Mouse (Mus musculus): ENCODE results near the gene St3gal6. TPM values are rescaled to one million over a fixed set of nuclear protein-coding genes. Genes with fewer than 3 reads are reported as not detected.

The St3gal6 gene
- total and polyA plus RNA-seq, 2 experiments from 2014 or later, result 7.9 to 14.7 TPM

GRCm38 (mm10) chr16:58548042-58548441, 24.0 kb upstream of the St3gal6 start:
- WGBS, result 17% methylated on average over 2 of the region's 2 CpGs
- TF ChIP-seq EP300 (IDR thresholded peaks at IDR 0.05; ENCODE audit: low read depth), result no peak
- no peak for TF ChIP-seq CTCF (IDR thresholded peaks at IDR 0.05; ENCODE audit: low read depth)
- H3K27ac ChIP-seq (ENCODE audit: low read depth), result no peak overlapping the region

GRCm38 (mm10) chr16:58546128-58546527, 22.1 kb upstream of the St3gal6 start:
- WGBS, result 48% methylated on average over 1 of the region's 1 CpGs
- H3K9me3 ChIP-seq (replicated peaks; ENCODE audit: control insufficient read depth, low read length), result no peaks in the 10 kb centered on the region

More at GRCm38 (mm10) chr16:58548042-58548441, 24.0 kb upstream of the St3gal6 start:
- ATAC-seq (ENCODE audit: insufficient read depth, low read depth), result no peak
- H3K4me1 ChIP-seq (ENCODE audit: control insufficient read depth, insufficient read depth), result no peaks in the 10 kb centered on the region
- H3K36me3 ChIP-seq (replicated peaks; ENCODE audit: control insufficient read depth, insufficient read depth, low read length), result no peaks in the 10 kb centered on the region
- H3K27me3 ChIP-seq (ENCODE audit: control insufficient read depth, insufficient read depth, low read length), result no peaks in the 10 kb centered on the region
- no peak overlapping the region for H3K9ac ChIP-seq (replicated peaks; ENCODE audit: low read depth, low read length)
- no peak for DNase-seq (ENCODE audit: low spot score)
- H3K4me3 ChIP-seq (ENCODE audit: low read depth, low read length), result no peak overlapping the region
- H3K4me2 ChIP-seq (ENCODE audit: low read depth, low read length), result no peak overlapping the region
- no peaks in the 10 kb centered on the region for H3K9me3 ChIP-seq (replicated peaks; ENCODE audit: control insufficient read depth, low read length)

DNA sequence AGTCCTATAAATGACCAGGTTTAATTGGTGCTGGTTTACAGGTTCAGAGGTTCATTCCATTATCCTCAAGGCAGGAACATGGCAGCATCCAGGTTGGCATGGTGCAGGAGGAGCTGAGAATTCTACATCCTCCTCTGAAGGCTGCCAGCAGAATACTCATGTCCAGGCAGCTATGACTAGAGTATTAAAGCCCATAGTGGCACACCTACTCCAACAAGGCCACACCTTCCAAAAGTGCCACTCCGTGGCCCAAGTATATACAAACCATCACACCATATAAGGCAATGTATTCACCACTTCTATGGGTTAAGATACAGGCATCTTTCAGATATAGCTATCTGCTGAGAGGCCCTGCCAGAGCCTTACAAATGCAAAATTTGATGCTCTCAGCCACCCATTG, 15.4 kb upstream of the St3gal6 start:
- no peak overlapping the region for H3K4me2 ChIP-seq (ENCODE audit: low read depth, low read length)
- no peaks in the 10 kb centered on the region for H3K9me3 ChIP-seq (replicated peaks; ENCODE audit: control insufficient read depth, low read length)
- H3K27me3 ChIP-seq (ENCODE audit: control insufficient read depth, insufficient read depth, low read length), result no peaks in the 10 kb centered on the region
- TF ChIP-seq CTCF (IDR thresholded peaks at IDR 0.05; ENCODE audit: low read depth) (no peak), EP300 (IDR thresholded peaks at IDR 0.05; ENCODE audit: low read depth) (no peak)
- H3K9ac ChIP-seq (replicated peaks; ENCODE audit: low read depth, low read length), result no peak overlapping the region
- H3K36me3 ChIP-seq (replicated peaks; ENCODE audit: control insufficient read depth, insufficient read depth, low read length), result no peaks in the 10 kb centered on the region
- no peak for DNase-seq (ENCODE audit: low spot score)
- no peak overlapping the region for H3K4me3 ChIP-seq (ENCODE audit: low read depth, low read length)
- H3K27ac ChIP-seq (ENCODE audit: low read depth), result no peak overlapping the region
- H3K4me1 ChIP-seq (ENCODE audit: control insufficient read depth, insufficient read depth), result peaks cover 3% of the 10 kb centered on the region; the same call in 1 of the 2 replicates
- 77% methylated on average over 1 of the region's 1 CpGs for WGBS
- no peak for ATAC-seq (ENCODE audit: insufficient read depth, low read depth)

More at GRCm38 (mm10) chr16:58546128-58546527, 22.1 kb upstream of the St3gal6 start:
- H3K4me3 ChIP-seq (ENCODE audit: low read depth, low read length), result no peak overlapping the region
- 0 out of 2 replicates have a peak, but pooled peaks cover 3% of the 10 kb centered on the region for H3K4me1 ChIP-seq (ENCODE audit: control insufficient read depth, insufficient read depth)
- TF ChIP-seq EP300 (IDR thresholded peaks at IDR 0.05; ENCODE audit: low read depth), result no peak
- TF ChIP-seq CTCF (IDR thresholded peaks at IDR 0.05; ENCODE audit: low read depth), result no peak
- no peak overlapping the region for H3K9ac ChIP-seq (replicated peaks; ENCODE audit: low read depth, low read length)
- H3K36me3 ChIP-seq (replicated peaks; ENCODE audit: control insufficient read depth, insufficient read depth, low read length), result no peaks in the 10 kb centered on the region
- no peak for ATAC-seq (ENCODE audit: insufficient read depth, low read depth)
- no peak overlapping the region for H3K27ac ChIP-seq (ENCODE audit: low read depth)
- no peak overlapping the region for H3K4me2 ChIP-seq (ENCODE audit: low read depth, low read length)
- DNase-seq (ENCODE audit: low spot score), result no peak
- no peaks in the 10 kb centered on the region for H3K27me3 ChIP-seq (ENCODE audit: control insufficient read depth, insufficient read depth, low read length)

GRCm38 (mm10) chr16:58539011-58539410, 15.0 kb upstream of the St3gal6 start:
- H3K9ac ChIP-seq (replicated peaks; ENCODE audit: low read depth, low read length), result no peak overlapping the region
- no peaks in the 10 kb centered on the region for H3K9me3 ChIP-seq (replicated peaks; ENCODE audit: control insufficient read depth, low read length)
- no peak overlapping the region for H3K27ac ChIP-seq (ENCODE audit: low read depth)
- WGBS, result 30% methylated on average over 2 of the region's 2 CpGs
- H3K27me3 ChIP-seq (ENCODE audit: control insufficient read depth, insufficient read depth, low read length), result no peaks in the 10 kb centered on the region
- DNase-seq (ENCODE audit: low spot score) (no peak), ATAC-seq (ENCODE audit: insufficient read depth, low read depth) (no peak; the same call in 1 of the 2 replicates)
- TF ChIP-seq CTCF (IDR thresholded peaks at IDR 0.05; ENCODE audit: low read depth) (no peak), EP300 (IDR thresholded peaks at IDR 0.05; ENCODE audit: low read depth) (no peak)
- peaks cover 3% of the 10 kb centered on the region; the same call in 1 of the 2 replicates for H3K4me1 ChIP-seq (ENCODE audit: control insufficient read depth, insufficient read depth)
- H3K4me2 ChIP-seq (ENCODE audit: low read depth, low read length), result no peak overlapping the region
- H3K4me3 ChIP-seq (ENCODE audit: low read depth, low read length), result no peak overlapping the region
- no peaks in the 10 kb centered on the region for H3K36me3 ChIP-seq (replicated peaks; ENCODE audit: control insufficient read depth, insufficient read depth, low read length)

DNA sequence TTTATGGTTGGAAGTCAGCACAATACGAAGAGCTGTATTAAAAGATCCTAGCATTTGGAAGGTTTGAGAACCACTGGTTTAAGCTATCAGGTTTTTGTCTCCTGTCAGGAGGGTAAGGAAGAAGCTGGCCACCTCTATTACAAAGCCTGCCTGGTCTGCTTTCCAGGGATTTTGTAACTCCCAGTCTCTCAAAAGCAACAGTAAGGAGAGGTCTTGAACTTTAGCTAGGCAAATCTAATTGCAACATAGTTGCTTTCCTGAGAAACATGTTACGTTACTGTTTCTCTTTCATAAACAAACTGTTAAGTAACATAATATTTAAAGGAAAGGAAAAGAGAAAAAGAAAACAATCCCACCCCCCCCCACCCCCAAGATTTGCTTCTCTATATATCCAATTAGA, 12.0 kb upstream of the St3gal6 start:
- H3K36me3 ChIP-seq (replicated peaks; ENCODE audit: control insufficient read depth, insufficient read depth, low read length), result no peaks in the 10 kb centered on the region
- DNase-seq (ENCODE audit: low spot score), result no peak
- no peak overlapping the region for H3K4me2 ChIP-seq (ENCODE audit: low read depth, low read length)
- no peak overlapping the region for H3K27ac ChIP-seq (ENCODE audit: low read depth)
- 83% methylated on average over 2 of the region's 2 CpGs for WGBS
- H3K4me1 ChIP-seq (ENCODE audit: control insufficient read depth, insufficient read depth), result no peaks in the 10 kb centered on the region; the same call in 1 of the 2 replicates
- no peaks in the 10 kb centered on the region for H3K9me3 ChIP-seq (replicated peaks; ENCODE audit: control insufficient read depth, low read length)
- H3K9ac ChIP-seq (replicated peaks; ENCODE audit: low read depth, low read length), result no peak overlapping the region
- ATAC-seq (ENCODE audit: insufficient read depth, low read depth), result no peak
- no peak overlapping the region for H3K4me3 ChIP-seq (ENCODE audit: low read depth, low read length)
- H3K27me3 ChIP-seq (ENCODE audit: control insufficient read depth, insufficient read depth, low read length), result no peaks in the 10 kb centered on the region
- TF ChIP-seq EP300 (IDR thresholded peaks at IDR 0.05; ENCODE audit: low read depth), result no peak
- TF ChIP-seq CTCF (IDR thresholded peaks at IDR 0.05; ENCODE audit: low read depth), result no peak

DNA sequence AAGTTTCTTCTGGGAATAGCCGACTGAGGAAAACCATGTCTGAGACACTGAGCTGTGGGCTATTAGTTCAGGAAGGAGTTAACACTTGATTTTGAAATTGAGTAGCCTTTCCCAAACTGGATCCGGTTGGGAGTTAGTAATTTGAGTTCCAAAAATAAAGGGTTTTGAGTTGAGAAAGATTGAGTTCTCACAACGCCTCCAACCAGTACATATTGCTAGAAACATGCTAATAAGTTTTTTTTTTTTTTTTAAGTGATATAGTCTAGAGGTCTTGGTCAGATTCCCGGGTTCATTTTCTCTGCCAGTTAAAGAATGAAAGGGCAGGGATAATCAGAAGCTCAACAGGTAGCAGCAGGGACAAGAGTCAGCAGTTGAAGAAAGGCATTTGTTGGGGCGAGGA, 11.2 kb upstream of the St3gal6 start:
- no peak overlapping the region for H3K9ac ChIP-seq (replicated peaks; ENCODE audit: low read depth, low read length)
- no peaks in the 10 kb centered on the region for H3K27me3 ChIP-seq (ENCODE audit: control insufficient read depth, insufficient read depth, low read length)
- no peaks in the 10 kb centered on the region for H3K36me3 ChIP-seq (replicated peaks; ENCODE audit: control insufficient read depth, insufficient read depth, low read length)
- no peak for DNase-seq (ENCODE audit: low spot score)
- no peak overlapping the region for H3K4me2 ChIP-seq (ENCODE audit: low read depth, low read length)
- 68% methylated on average over 5 of the region's 5 CpGs for WGBS
- TF ChIP-seq EP300 (IDR thresholded peaks at IDR 0.05; ENCODE audit: low read depth), result no peak
- no peak for TF ChIP-seq CTCF (IDR thresholded peaks at IDR 0.05; ENCODE audit: low read depth)
- no peak overlapping the region for H3K27ac ChIP-seq (ENCODE audit: low read depth)
- H3K4me1 ChIP-seq (ENCODE audit: control insufficient read depth, insufficient read depth), result no peaks in the 10 kb centered on the region; the same call in 1 of the 2 replicates
- H3K9me3 ChIP-seq (replicated peaks; ENCODE audit: control insufficient read depth, low read length), result no peaks in the 10 kb centered on the region
- H3K4me3 ChIP-seq (ENCODE audit: low read depth, low read length), result no peak overlapping the region
- no peak for ATAC-seq (ENCODE audit: insufficient read depth, low read depth)

All from heart, postnatal 0 days (tissue).